Mouse (Mus musculus) Patski (cell line): ENCODE data around the gene Gpr161. TPM values are rescaled to one million over a fixed set of nuclear protein-coding genes. Genes with fewer than 3 reads are reported as not detected.

ENCODE experiments used
- ATAC-seq: fragments of 100-300 bp; one replicate; pipeline ENCODE4 v1.8.0; 2021
- CTCF ChIA-PET: fragments of 350-600 bp; sonication (Branson Sonifier 250); formaldehyde crosslinking; loops from one replicate; lab custom pipeline; 2022; ENCODE audit warnings: inconsistent platforms; lab: Charles Lee
- POLR2A ChIA-PET: fragments of 350-600 bp; sonication (Branson Sonifier 250); formaldehyde crosslinking; loops from one replicate; lab custom pipeline; 2022; ENCODE audit warnings: antibody characterized with exemption, inconsistent platforms; lab: Charles Lee
- DNase-seq: peaks from one replicate; pipeline ENCODE4 v3.0.0-alpha.2; 2011; ENCODE audit warnings: low read depth, low spot score
- H3K27me3 ChIP-seq: fragments of 371-371 bp; one replicate; pipeline ENCODE4 v1.5.1; 2021
- CTCF ChIP-seq: fragments of 100-300 bp; IDR thresholded peaks from one replicate; pipeline ENCODE4 v1.5.1; 2021
- in situ Hi-C: fragments of 300-500 bp; cut with MboI; formaldehyde crosslinking; loops from 3 replicates; pipeline ENCODE4 v1.11.1; 2018; ENCODE audit warnings: low pct_unique_long_range_greater_than_20kb, mixed read lengths
- polyA plus RNA-seq: library from polyadenylated mRNA; unstranded; gene quantifications from one replicate; pipeline ENCODE4 v1.2.3, GENCODE M21; 2021

Gpr161 gene
- polyA plus RNA-seq, 1 experiment from 2014 or later, result 13.5 TPM

DNA sequence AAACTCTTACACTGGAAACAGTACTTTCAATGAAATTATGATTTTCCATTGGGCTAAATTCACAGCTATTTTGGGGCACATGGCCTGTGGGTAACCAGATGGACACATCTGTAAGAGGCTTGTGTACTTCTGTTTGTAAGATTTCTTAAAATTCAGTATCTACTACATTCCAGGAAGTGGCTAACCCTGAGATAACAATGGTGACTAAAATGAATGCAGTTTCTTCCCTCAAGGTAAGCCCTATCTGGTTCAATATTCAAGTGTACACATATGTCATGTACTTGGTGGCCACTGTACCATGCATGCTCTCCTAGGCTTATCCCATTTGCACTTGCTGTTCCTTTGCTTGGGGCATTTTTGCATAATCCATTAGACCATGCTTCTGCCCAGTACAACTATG, 35.3 kb downstream of the Gpr161 start:
- CTCF ChIA-PET, result interaction anchor here (1.9 kb wide), 1 partner anchor 10 kb away, joined by 8 read pairs; no protein-coding TSS in a partner anchor
- POLR2A ChIA-PET, result no interaction called here
- TF ChIP-seq CTCF, result no peak
- H3K27me3 ChIP-seq, result no peaks in the 10 kb centered on the region
- no peak for ATAC-seq
- DNase-seq, result no peak
- in situ Hi-C loops, result no loop called here

DNA sequence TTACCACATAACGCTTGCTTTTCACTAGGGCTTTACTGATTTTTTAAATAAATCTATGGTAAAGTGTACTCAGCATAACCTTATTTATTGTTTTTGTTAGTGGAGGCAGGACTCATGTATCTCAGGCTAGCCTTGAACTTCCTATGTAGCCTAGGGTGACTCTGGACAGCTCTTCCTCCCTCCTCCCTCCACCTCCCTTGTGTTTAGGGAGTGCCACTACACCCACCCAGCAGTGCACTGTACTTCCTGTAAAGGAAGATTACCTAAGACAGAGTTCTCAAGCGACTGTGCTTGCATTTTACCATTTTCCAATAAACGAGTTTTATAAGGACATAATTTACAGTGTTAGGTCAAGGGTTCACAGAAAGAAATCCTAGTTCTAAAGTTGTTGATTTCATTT, 37.2 kb downstream of the Gpr161 start:
- POLR2A ChIA-PET, result no interaction called here
- TF ChIP-seq CTCF, result no peak
- CTCF ChIA-PET, result no interaction called here
- DNase-seq (no peak), ATAC-seq (no peak)
- in situ Hi-C loops, result no loop called here
- H3K27me3 ChIP-seq, result no peaks in the 10 kb centered on the region

GRCm38 (mm10) chr1:165342126-165342525, 46.5 kb downstream of the Gpr161 start:
- no peak for ATAC-seq
- in situ Hi-C loops, result no loop called here
- no peak for DNase-seq
- H3K27me3 ChIP-seq, result no peaks in the 10 kb centered on the region
- ChIA-PET POLR2A (no interaction called here), CTCF (interaction anchor here (0.9 to 2.4 kb wide), 2 partner anchors 12 to 14 kb away, joined by 3 to 7 read pairs; no protein-coding TSS in a partner anchor)
- no peak for TF ChIP-seq CTCF

DNA sequence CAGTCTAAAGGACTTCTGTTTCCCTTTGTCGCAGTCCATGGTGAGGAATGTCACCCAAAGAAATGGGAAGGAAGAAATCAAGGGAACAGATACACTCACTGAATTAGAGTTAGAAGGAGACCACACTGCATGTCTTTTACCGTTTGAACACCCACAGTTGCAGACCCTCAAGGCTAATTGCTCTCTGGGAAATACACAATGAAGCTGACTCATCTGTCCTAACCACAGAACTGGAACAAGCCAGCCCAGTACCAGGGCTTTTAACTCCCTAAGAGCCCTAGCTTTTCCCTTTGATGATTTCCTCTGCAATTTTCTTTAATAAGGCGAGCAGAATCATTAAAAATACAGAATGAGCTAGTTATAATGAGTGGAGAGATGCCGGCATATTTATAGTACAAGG, 48.9 kb downstream of the Gpr161 start:
- ChIA-PET POLR2A (no interaction called here), CTCF (no interaction called here)
- ATAC-seq (peak; percentile 94), DNase-seq (peak; percentile 65)
- no peaks in the 10 kb centered on the region for H3K27me3 ChIP-seq
- in situ Hi-C loops, result no loop called here
- TF ChIP-seq CTCF, result no peak

- ATAC-seq, result no peak
- no peak for TF ChIP-seq CTCF
- ChIA-PET CTCF (no interaction called here), POLR2A (no interaction called here)
- H3K27me3 ChIP-seq, result no peaks in the 10 kb centered on the region
- no peak for DNase-seq
- in situ Hi-C loops, result no loop called here
Measured at GRCm38 (mm10) chr1:165348627-165349026, 53.0 kb downstream of the Gpr161 start.

- no peak for TF ChIP-seq CTCF
- ChIA-PET POLR2A (no interaction called here), CTCF (no interaction called here)
- DNase-seq (no peak), ATAC-seq (no peak)
- no peaks in the 10 kb centered on the region for H3K27me3 ChIP-seq
- in situ Hi-C loops, result no loop called here
Measured at GRCm38 (mm10) chr1:165356347-165356746, 60.8 kb downstream of the Gpr161 start.

GRCm38 (mm10) chr1:165363271-165363670, 67.7 kb downstream of the Gpr161 start:
- ATAC-seq (no peak), DNase-seq (no peak)
- no peaks in the 10 kb centered on the region for H3K27me3 ChIP-seq
- POLR2A ChIA-PET, result no interaction called here
- CTCF ChIA-PET, result no interaction called here
- in situ Hi-C loops, result no loop called here
- no peak for TF ChIP-seq CTCF

GRCm38 (mm10) chr1:165365057-165365456, 69.5 kb downstream of the Gpr161 start:
- TF ChIP-seq CTCF, result peak; percentile 39
- CTCF ChIA-PET, result no interaction called here
- DNase-seq (no peak), ATAC-seq (no peak)
- in situ Hi-C loops, result no loop called here
- POLR2A ChIA-PET, result no interaction called here
- H3K27me3 ChIP-seq, result no peaks in the 10 kb centered on the region

DNA sequence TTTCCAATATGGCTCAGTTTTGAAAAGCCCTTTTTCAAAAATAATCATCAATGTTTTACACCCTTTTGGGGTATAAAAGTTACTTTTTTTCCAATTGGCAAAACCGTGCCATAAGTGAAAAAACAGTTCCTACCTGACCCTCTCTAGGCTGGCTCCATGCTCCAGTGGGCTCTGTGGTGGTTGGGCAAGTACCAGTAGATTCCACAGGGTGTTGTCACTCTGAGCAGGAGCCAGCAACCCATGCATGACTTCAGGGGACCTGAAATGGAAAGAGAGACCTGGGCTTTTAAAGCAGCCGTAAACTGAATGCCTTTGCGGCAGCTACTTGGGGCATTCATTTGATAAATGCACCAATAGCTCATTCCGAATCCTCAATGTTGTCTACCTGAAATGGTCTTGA, 75.4 kb downstream of the Gpr161 start:
- CTCF ChIA-PET, result interaction anchor here (1.1 kb wide), 1 partner anchor 16 kb away, joined by 4 read pairs; no protein-coding TSS in a partner anchor
- DNase-seq (peak; percentile 31), ATAC-seq (peak; percentile 95)
- no peaks in the 10 kb centered on the region for H3K27me3 ChIP-seq
- in situ Hi-C loops, result loop anchor here (5.0 kb wide), 1 partner anchor 126 kb away; no protein-coding TSS in a partner anchor
- POLR2A ChIA-PET, result interaction anchor here (0.7 kb wide), 1 partner anchor 90 kb away, joined by 3 read pairs; no protein-coding TSS in a partner anchor
- no peak for TF ChIP-seq CTCF

DNA sequence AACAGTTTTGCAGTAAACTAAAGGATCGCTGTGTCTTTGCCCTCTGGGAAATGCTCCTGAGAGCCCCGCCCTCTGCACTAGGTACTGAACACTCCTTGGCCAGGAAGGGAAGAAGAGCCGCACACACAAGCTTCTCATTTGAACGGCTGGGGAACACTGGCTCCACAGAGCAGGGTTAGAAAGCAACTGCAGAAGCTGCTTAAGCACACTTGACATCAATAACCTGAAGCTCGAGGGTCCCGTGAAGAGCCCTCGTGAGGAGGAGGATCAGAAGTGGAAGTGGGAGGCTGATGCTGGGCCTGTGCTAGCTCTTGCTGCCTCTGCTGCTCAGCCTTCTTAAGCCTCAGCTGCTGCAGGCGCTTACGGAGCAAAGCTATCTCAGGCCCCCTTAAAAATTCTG, 78.2 kb downstream of the Gpr161 start:
- no peaks in the 10 kb centered on the region for H3K27me3 ChIP-seq
- in situ Hi-C loops, result loop anchor here (5.0 kb wide), 1 partner anchor 123 kb away; no protein-coding TSS in a partner anchor
- no peak for DNase-seq
- CTCF ChIA-PET, result interaction anchor here (1.3 to 1.9 kb wide), 2 partner anchors 11 to 130 kb away, joined by 3 to 8 read pairs; no protein-coding TSS in a partner anchor
- no peak for TF ChIP-seq CTCF
- no peak for ATAC-seq
- POLR2A ChIA-PET, result no interaction called here

Other genes with a start within 250 kb of the Gpr161 start
- not detected for gene Tbx19, start 135.0 kb upstream of the Gpr161 start, polyA plus RNA-seq
- gene Sft2d2, start 101.4 kb upstream of the Gpr161 start, polyA plus RNA-seq, result 44.8 TPM
- 72.6 TPM for gene Tiprl, start 58.8 kb upstream of the Gpr161 start, polyA plus RNA-seq
- gene Dcaf6, start 164.7 kb downstream of the Gpr161 start, polyA plus RNA-seq, result 55.8 TPM
- gene Mpc2, start 164.8 kb downstream of the Gpr161 start, polyA plus RNA-seq, result 187 TPM
- gene Adcy10, start 189.4 kb downstream of the Gpr161 start, polyA plus RNA-seq, result 0.15 TPM